Comparison of ENCODE assay signal across 9 mouse cellular contexts in genomic region chr8:84945235-84945632, GRCm38 (mm10). TPM values are rescaled to one million over a fixed set of nuclear protein-coding genes. Genes with fewer than 3 reads are reported as not detected.
DNase-seq lines count a peak whose midpoint lies in the region; ATAC-seq lines count a peak whose summit lies in the region.
"Had no signal": no experiment of that assay in that cellular context is flagged by ENCODE, and none has a peak within 500 bp of the region (broad histone marks: within the 10 kb centered on the region; RNA-seq: fewer than 3 reads in every experiment).

No protein-coding gene starts in this region.

- peak overlapping the region; percentile 72; the same call in 1 of the 2 replicates for H3K4me2 ChIP-seq in limb, embryonic 11.5 days (ENCODE audit: low read depth, severe bottlenecking)

- H3K9ac ChIP-seq in limb, embryonic 11.5 days (ENCODE audit: low read length): no peak overlapping the region

- no peak overlapping the region for H3K27ac ChIP-seq in heart, embryonic 10.5 days
- no peak overlapping the region for H3K27ac ChIP-seq in limb, embryonic 11.5 days (replicated peaks; ENCODE audit: low read depth, low read length)

- WGBS in heart, embryonic 10.5 days: 8% methylated on average over 11 of the region's 11 CpGs
- 4% methylated on average over 11 of the region's 11 CpGs for WGBS in limb, embryonic 11.5 days

- H3K27me3 ChIP-seq in heart, embryonic 10.5 days (ENCODE audit: insufficient read depth, poor library complexity, severe bottlenecking): peaks cover 86% of the 10 kb centered on the region
- H3K27me3 ChIP-seq in limb, embryonic 11.5 days (ENCODE audit: control insufficient read depth, insufficient read depth, low read length): peaks cover 43% of the 10 kb centered on the region

- DNase-seq in heart, embryonic 10.5 days (ENCODE audit: low spot score): no peak
- no peak for DNase-seq in heart, adult 9 months (ENCODE audit: low spot score in 2 of 2)
- DNase-seq in cerebellum, adult 11-12 months: peak; percentile 78
- peak; percentile 65 to 75 for DNase-seq in frontal cortex, postnatal 14 days (ENCODE audit: low spot score in 2 of 2)
- DNase-seq in limb, embryonic 11.5 days (ENCODE audit: low spot score): no peak
- DNase-seq in right cerebral cortex, postnatal 25 days: peak; percentile 83
- DNase-seq in adrenal gland, adult 18-20 months (ENCODE audit: low spot score in 2 of 2): no peak
- no peak for DNase-seq in heart, postnatal 25 days (ENCODE audit: low spot score)

- H3K9me3 ChIP-seq in heart, embryonic 10.5 days: no peaks in the 10 kb centered on the region
- no peaks in the 10 kb centered on the region for H3K9me3 ChIP-seq in limb, embryonic 11.5 days (ENCODE audit: control insufficient read depth, low read length)

- peak overlapping the region; percentile 60 for H3K4me3 ChIP-seq in heart, embryonic 10.5 days
- H3K4me3 ChIP-seq in limb, embryonic 11.5 days (ENCODE audit: low read depth, low read length): no peak overlapping the region
- H3K4me3 ChIP-seq: erythroblast, embryonic 14.5 days had no signal

- no peaks in the 10 kb centered on the region for H3K36me3 ChIP-seq in heart, embryonic 10.5 days
- H3K36me3 ChIP-seq in limb, embryonic 11.5 days (ENCODE audit: control insufficient read depth, insufficient read depth, low read length): no peaks in the 10 kb centered on the region

- intact Hi-C loops in heart, postnatal 25 days (cut with DNase I): no loop called here

- ATAC-seq in limb, embryonic 11.5 days (ENCODE audit: insufficient number of reproducible peaks, low FRiP score, low TSS enrichment, low read depth): 0 out of 2 replicates have a peak, but pooled peaks have one; percentile 20

- peaks cover 18% of the 10 kb centered on the region for H3K4me1 ChIP-seq in heart, embryonic 10.5 days
- peaks cover 9% of the 10 kb centered on the region for H3K4me1 ChIP-seq in limb, embryonic 11.5 days (ENCODE audit: control insufficient read depth, insufficient read depth, low read length)

RNA-seq across cellular contexts. Expression of gene Rtbdn, which starts 1.6 kb away (rescaled TPM):
- polyA plus RNA-seq in heart, embryonic 10.5 days (2016; fragmentation: Nextera tagmentation; extraction: Ambion mirVana): 0.21 and 0.34 TPM in 2 replicates
- polyA plus RNA-seq in limb, embryonic 11.5 days (2014; fragmentation: Nextera tagmentation; extraction: Ambion mirVana): 0.16 TPM in 1 of 2 replicates, not detected in the other
- total RNA-seq in adrenal gland, adult 18-20 months (2021): under 1 TPM in 1 of 2 experiments, not detected in 1; 0.16 TPM
- not detected for total RNA-seq in heart, postnatal 25 days (2021)
- polyA plus RNA-seq: erythroblast, embryonic 14.5 days had no signal

RNA-seq across cellular contexts. Expression of gene Mast1, which starts 8.1 kb away (rescaled TPM):
- polyA plus RNA-seq in heart, embryonic 10.5 days (2016; fragmentation: Nextera tagmentation; extraction: Ambion mirVana): 0.09 and 0.16 TPM in 2 replicates
- 0.17 and 0.71 TPM in 2 replicates for polyA plus RNA-seq in limb, embryonic 11.5 days (2014; fragmentation: Nextera tagmentation; extraction: Ambion mirVana)
- total RNA-seq in adrenal gland, adult 18-20 months (2021): 1 to 10 TPM; 2.1 to 3.1 TPM
- under 1 TPM; 0.08 to 0.14 TPM for total RNA-seq in heart, postnatal 25 days (2021)

RNA-seq across cellular contexts. Expression of gene Gm49661, which starts 24.0 kb away (rescaled TPM):
- not detected in 2 replicates for polyA plus RNA-seq in heart, embryonic 10.5 days (2016; fragmentation: Nextera tagmentation; extraction: Ambion mirVana)
- not detected in 2 replicates for polyA plus RNA-seq in limb, embryonic 11.5 days (2014; fragmentation: Nextera tagmentation; extraction: Ambion mirVana)
- total RNA-seq in adrenal gland, adult 18-20 months (2021): 1 to 10 TPM; 1.9 TPM
- total RNA-seq in heart, postnatal 25 days (2021): not detected
- polyA plus RNA-seq: erythroblast, embryonic 14.5 days had no signal

RNA-seq across cellular contexts. Expression of gene Prdx2, which starts 24.2 kb away (rescaled TPM):
- polyA plus RNA-seq in heart, embryonic 10.5 days (2016; fragmentation: Nextera tagmentation; extraction: Ambion mirVana): 810 and 835 TPM in 2 replicates
- polyA plus RNA-seq in limb, embryonic 11.5 days (2014; fragmentation: Nextera tagmentation; extraction: Ambion mirVana): 1,235 and 1,326 TPM in 2 replicates
- 100 to 1,000 TPM; 740 to 761 TPM for total RNA-seq in adrenal gland, adult 18-20 months (2021)
- 100 to 1,000 TPM; 650 to 659 TPM for total RNA-seq in heart, postnatal 25 days (2021)

RNA-seq across cellular contexts. Expression of gene Rnaseh2a, which starts 24.3 kb away (rescaled TPM):
- 104 and 119 TPM in 2 replicates for polyA plus RNA-seq in heart, embryonic 10.5 days (2016; fragmentation: Nextera tagmentation; extraction: Ambion mirVana)
- polyA plus RNA-seq in limb, embryonic 11.5 days (2014; fragmentation: Nextera tagmentation; extraction: Ambion mirVana): 127 and 133 TPM in 2 replicates
- total RNA-seq in adrenal gland, adult 18-20 months (2021): 100 to 1,000 TPM in 1 of 2 experiments, 10 to 100 TPM in 1; 80.9 to 131 TPM
- total RNA-seq in heart, postnatal 25 days (2021): 10 to 100 TPM; 45.2 to 48.2 TPM

Comparison
In these comparisons a context has a peak if more than half of its experiments do, and no peak if none do; other contexts are left out.
1. DNase-seq: peak in cerebellum, adult 11-12 months (single experiment), frontal cortex, postnatal 14 days (2 of 2) and right cerebral cortex, postnatal 25 days (single experiment); none in heart, embryonic 10.5 days (single experiment), heart, adult 9 months (0 of 2), limb, embryonic 11.5 days (single experiment), adrenal gland, adult 18-20 months (0 of 2) and heart, postnatal 25 days (single experiment).